Mouse (Mus musculus): ENCODE results near the gene Sntn. TPM values are rescaled to one million over a fixed set of nuclear protein-coding genes. Genes with fewer than 3 reads are reported as not detected.
A peak's percentile ranks its signal among the peaks of the same experiment; 100 is the strongest.

Sntn gene
- polyA plus RNA-seq (2015; fragmentation: Nextera tagmentation; extraction: Ambion mirVana) = not detected in 2 replicates

- H3K9me3 ChIP-seq = no peaks in the 10 kb centered on the region
- WGBS = 90% methylated on average over 2 of the region's 2 CpGs
- H3K4me2 ChIP-seq = no peak within 1 kb of the TSS
- H3K4me3 ChIP-seq = no peak within 1 kb of the TSS
- H3K9ac ChIP-seq = no peak within 1 kb of the TSS
- ATAC-seq (ENCODE audit: low read depth) = no peak
- H3K36me3 ChIP-seq = no peaks in the 10 kb centered on the region
- H3K4me1 ChIP-seq (replicated peaks) = no peaks in the 10 kb centered on the region
- no peak within 1 kb of the TSS for H3K27ac ChIP-seq (replicated peaks)
- no peaks in the 10 kb centered on the region for H3K27me3 ChIP-seq
Observed at GRCm38 (mm10) chr14:13670576-13670975, at the start of gene Sntn. Gene Sntn (plus strand): TSS chr14:13670876.

DNA sequence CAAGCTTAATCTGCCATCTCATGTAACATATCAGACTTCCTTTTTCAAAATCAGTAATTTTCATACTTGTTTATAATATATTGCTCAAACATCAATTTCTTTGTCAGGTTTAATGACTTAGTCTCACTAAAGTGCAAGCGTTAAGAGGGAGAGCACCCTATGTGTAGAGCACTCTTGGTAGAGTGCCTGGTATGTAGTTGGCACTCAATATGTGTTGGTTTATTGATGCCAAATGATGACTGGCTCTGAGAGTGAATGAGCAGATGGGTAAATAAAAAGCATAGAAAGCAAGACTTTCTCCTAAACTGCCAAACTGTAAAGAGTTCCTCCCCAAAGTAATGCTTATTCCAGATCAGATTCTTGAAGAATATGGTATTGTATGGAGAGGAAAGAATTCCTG lies 20.8 kb upstream of the Sntn start:
- no peaks in the 10 kb centered on the region for H3K9me3 ChIP-seq
- H3K36me3 ChIP-seq = no peaks in the 10 kb centered on the region
- no peak overlapping the region for H3K4me3 ChIP-seq
- no peaks in the 10 kb centered on the region for H3K27me3 ChIP-seq
- WGBS = 96% methylated on average over 1 of the region's 1 CpGs
- no peak overlapping the region for H3K27ac ChIP-seq (replicated peaks)
- no peak overlapping the region for H3K9ac ChIP-seq
- H3K4me1 ChIP-seq (replicated peaks) = peaks cover 12% of the 10 kb centered on the region
- no peak overlapping the region for H3K4me2 ChIP-seq
- no peak for ATAC-seq (ENCODE audit: low read depth)

GRCm38 (mm10) chr14:13651039-13651438 lies 19.6 kb upstream of the Sntn start:
- H3K9me3 ChIP-seq = no peaks in the 10 kb centered on the region
- H3K36me3 ChIP-seq = no peaks in the 10 kb centered on the region
- no peak overlapping the region for H3K27ac ChIP-seq (replicated peaks)
- no peak for ATAC-seq (ENCODE audit: low read depth)
- no peaks in the 10 kb centered on the region for H3K27me3 ChIP-seq
- H3K4me3 ChIP-seq = no peak overlapping the region
- H3K9ac ChIP-seq = no peak overlapping the region
- H3K4me2 ChIP-seq = no peak overlapping the region
- H3K4me1 ChIP-seq (replicated peaks) = peaks cover 12% of the 10 kb centered on the region
- 66% methylated on average over 1 of the region's 1 CpGs for WGBS

GRCm38 (mm10) chr14:13651541-13652298 lies 19.0 kb upstream of the Sntn start:
- H3K9me3 ChIP-seq = no peaks in the 10 kb centered on the region
- 40% methylated on average over 2 of the region's 2 CpGs for WGBS
- H3K4me3 ChIP-seq = no peak overlapping the region
- H3K36me3 ChIP-seq = no peaks in the 10 kb centered on the region
- H3K4me2 ChIP-seq = no peak overlapping the region
- H3K27me3 ChIP-seq = no peaks in the 10 kb centered on the region
- peak; percentile 69 for ATAC-seq (ENCODE audit: low read depth)
- H3K27ac ChIP-seq (replicated peaks) = no peak overlapping the region
- H3K9ac ChIP-seq = no peak overlapping the region
- peaks cover 12% of the 10 kb centered on the region for H3K4me1 ChIP-seq (replicated peaks)

- WGBS = 69% methylated on average over 1 of the region's 1 CpGs
- Histone ChIP-seq H3K9me3 (no peaks in the 10 kb centered on the region), H3K27ac (replicated peaks) (no peak overlapping the region), H3K27me3 (no peaks in the 10 kb centered on the region), H3K4me1 (replicated peaks) (no peaks in the 10 kb centered on the region), H3K4me3 (no peak overlapping the region), H3K4me2 (no peak overlapping the region), H3K36me3 (no peaks in the 10 kb centered on the region), H3K9ac (no peak overlapping the region)
- ATAC-seq (ENCODE audit: low read depth) = no peak
Observed at GRCm38 (mm10) chr14:13686716-13687115, 16.0 kb downstream of the Sntn start.

GRCm38 (mm10) chr14:13690426-13690825 lies 19.8 kb downstream of the Sntn start:
- Histone ChIP-seq H3K27me3 (no peaks in the 10 kb centered on the region), H3K4me2 (no peak overlapping the region), H3K4me3 (no peak overlapping the region), H3K27ac (replicated peaks) (no peak overlapping the region), H3K4me1 (replicated peaks) (no peaks in the 10 kb centered on the region), H3K36me3 (no peaks in the 10 kb centered on the region), H3K9me3 (no peaks in the 10 kb centered on the region), H3K9ac (no peak overlapping the region)
- 73% methylated on average over 2 of the region's 2 CpGs for WGBS
- ATAC-seq (ENCODE audit: low read depth) = no peak

DNA sequence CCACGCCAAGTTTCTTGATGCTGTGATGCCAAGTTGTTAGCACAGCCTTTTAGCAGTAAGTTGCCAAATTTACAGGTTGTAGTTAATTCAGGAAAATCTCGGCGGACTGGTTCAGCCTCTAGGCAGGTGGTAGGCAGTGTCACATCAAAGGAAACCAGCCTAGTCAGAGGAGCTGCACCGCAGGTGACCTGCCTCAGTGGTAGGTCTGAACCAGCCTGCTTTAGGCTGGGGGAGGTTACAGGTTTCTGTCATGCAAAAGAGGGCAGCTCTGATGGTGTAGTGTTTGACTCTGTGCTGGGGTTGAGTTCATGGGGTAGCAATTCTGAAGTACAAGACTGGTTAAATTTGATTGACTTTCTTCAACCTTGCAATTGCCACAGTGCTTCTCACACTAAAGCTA lies 61.6 kb downstream of the Sntn start:
- Histone ChIP-seq H3K9me3 (0 out of 2 replicates have a peak, but pooled peaks cover 10% of the 10 kb centered on the region), H3K9ac (no peak overlapping the region), H3K4me2 (no peak overlapping the region), H3K4me1 (replicated peaks) (no peaks in the 10 kb centered on the region), H3K4me3 (no peak overlapping the region), H3K36me3 (no peaks in the 10 kb centered on the region), H3K27me3 (no peaks in the 10 kb centered on the region), H3K27ac (replicated peaks) (no peak overlapping the region)
- 32% methylated on average over 4 of the region's 4 CpGs for WGBS
- no peak for ATAC-seq (ENCODE audit: low read depth)

Other genes with a start within 250 kb of the Sntn start
- gene Gm281, start 243.6 kb downstream of the Sntn start, polyA plus RNA-seq (2015; fragmentation: Nextera tagmentation; extraction: Ambion mirVana) = not detected in 2 replicates